Mouse (Mus musculus) hindbrain, embryonic 13.5 days (tissue): ENCODE measurements around the gene Sphk2. TPM values are rescaled to one million over a fixed set of nuclear protein-coding genes. Genes with fewer than 3 reads are reported as not detected.

ENCODE experiments used
- ATAC-seq: fragments of 200-750 bp; cut with Nextera tagmentation; 2 replicates; pipeline ENCODE4 v1.8.0; 2017; ENCODE audit warnings: moderate TSS enrichment; ENCODE audit not compliant: low FRiP score
- H3K27ac ChIP-seq: fragments of 300-500 bp; sonication (generic); 2 replicates; pipeline ENCODE4 v1.5.1; 2015; ENCODE audit warnings: inconsistent platforms, mild to moderate bottlenecking, moderate library complexity
- H3K27me3 ChIP-seq: fragments of 300-500 bp; sonication (generic); 2 replicates; pipeline ENCODE4 v1.6.1; 2015; ENCODE audit warnings: mild to moderate bottlenecking, inconsistent platforms
- H3K36me3 ChIP-seq: fragments of 300-500 bp; sonication (generic); 2 replicates; pipeline ENCODE4 v1.6.1; 2015; ENCODE audit warnings: mild to moderate bottlenecking, inconsistent platforms
- H3K4me1 ChIP-seq: fragments of 300-500 bp; sonication (generic); replicated peaks from 2 replicates; pipeline ENCODE4 v1.6.1; 2015; ENCODE audit warnings: inconsistent platforms
- H3K4me2 ChIP-seq: fragments of 300-500 bp; sonication (generic); 2 replicates; pipeline ENCODE4 v1.6.1; 2015; ENCODE audit warnings: inconsistent platforms, mild to moderate bottlenecking, moderate library complexity
- H3K4me3 ChIP-seq: fragments of 300-500 bp; sonication (generic); 2 replicates; pipeline ENCODE4 v1.5.1; 2015; ENCODE audit warnings: mild to moderate bottlenecking, inconsistent platforms
- H3K9ac ChIP-seq: fragments of 300-500 bp; sonication (generic); 2 replicates; pipeline ENCODE4 v1.6.1; 2015; ENCODE audit warnings: mild to moderate bottlenecking, inconsistent platforms
- H3K9me3 ChIP-seq: fragments of 300-500 bp; sonication (generic); 2 replicates; pipeline ENCODE4 v1.6.1; 2016; ENCODE audit warnings: inconsistent platforms
- WGBS: fragments of 180-500 bp; shearing (Covaris S2); methylation state at CpG from one replicate; pipeline ENCODE4 v1.1.7; 2015; 5-methylcytosine and 5-hydroxymethylcytosine counted together
- polyA plus RNA-seq: library from polyadenylated mRNA; unstranded; fragments of >200 nt; fragmentation: Nextera tagmentation; extraction: Ambion mirVana; gene quantifications from 2 replicates; pipeline ENCODE4 v1.2.1, GENCODE M21; 2015

Gene Sphk2
- polyA plus RNA-seq, 1 experiment from 2014 or later = 25.0 TPM

DNA sequence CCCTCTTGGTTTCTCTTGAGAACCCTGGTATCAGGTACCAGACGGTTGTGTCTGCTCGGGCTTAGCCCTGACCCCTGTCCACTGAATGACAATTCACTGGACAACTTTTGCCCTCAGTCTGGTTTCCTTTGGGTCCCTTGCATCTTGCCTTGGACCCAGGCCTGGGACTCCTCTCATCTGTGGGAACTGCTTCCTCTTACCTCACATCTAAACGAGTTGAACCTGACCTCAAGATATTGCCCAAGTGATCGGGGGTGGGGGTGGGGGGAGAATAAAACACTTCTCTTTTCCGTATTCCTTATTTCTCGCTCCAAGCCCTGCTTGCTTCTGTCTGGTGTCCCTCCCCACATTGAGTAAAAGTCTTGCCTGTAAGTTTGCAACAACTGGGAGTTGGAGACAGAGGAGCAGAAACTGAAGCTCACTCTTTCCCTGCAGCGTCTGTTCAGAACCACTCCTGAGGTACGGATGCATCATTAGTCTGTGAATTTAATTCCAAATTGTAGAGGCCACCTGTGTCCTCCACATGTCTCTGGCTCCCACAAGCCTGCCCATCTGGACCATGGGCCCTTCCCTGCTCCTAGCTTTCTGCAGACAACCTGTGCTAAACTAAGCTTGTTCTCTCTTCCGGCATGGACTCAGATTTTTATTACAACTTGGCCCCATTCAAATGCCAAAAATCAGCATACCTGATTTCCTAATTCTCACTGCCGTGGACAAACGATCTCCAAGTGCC is 56.9 kb downstream of the Sphk2 start:
- H3K27ac ChIP-seq = no peak overlapping the region
- H3K4me1 ChIP-seq = no peaks in the 10 kb centered on the region
- 0 out of 2 replicates have a peak, but pooled peaks cover 2% of the 10 kb centered on the region for H3K27me3 ChIP-seq
- no peak overlapping the region for H3K4me3 ChIP-seq
- no peak overlapping the region for H3K9ac ChIP-seq
- H3K9me3 ChIP-seq = no peaks in the 10 kb centered on the region; the same call in 1 of the 2 replicates
- H3K36me3 ChIP-seq = no peaks in the 10 kb centered on the region
- no peak for ATAC-seq
- H3K4me2 ChIP-seq = no peak overlapping the region
- WGBS = 85% methylated on average over 11 of the region's 11 CpGs

Other genes starting within 250 kb of the Sphk2 start
- 0.13 and 0.22 TPM in 2 replicates for gene Tulp2, start 236.1 kb downstream of the Sphk2 start, polyA plus RNA-seq
- not detected in 2 replicates for gene Gm45808, start 231.2 kb downstream of the Sphk2 start, polyA plus RNA-seq
- 3.4 and 4.2 TPM in 2 replicates for gene Dhdh, start 229.2 kb downstream of the Sphk2 start, polyA plus RNA-seq
- 120 and 121 TPM in 2 replicates for gene Nucb1, start 207.6 kb downstream of the Sphk2 start, polyA plus RNA-seq
- gene Ppp1r15a, start 191.7 kb downstream of the Sphk2 start, polyA plus RNA-seq = 13.9 and 14.3 TPM in 2 replicates
- gene Plekha4, start 191.7 kb downstream of the Sphk2 start, polyA plus RNA-seq = 2.4 and 4.3 TPM in 2 replicates
- 0.25 and 0.45 TPM in 2 replicates for gene Hsd17b14, start 163.1 kb downstream of the Sphk2 start, polyA plus RNA-seq
- gene Bcat2, start 147.8 kb downstream of the Sphk2 start, polyA plus RNA-seq = 19.8 and 20.8 TPM in 2 replicates
- gene Fgf21, start 102.5 kb downstream of the Sphk2 start, polyA plus RNA-seq = not detected in 2 replicates
- 0.06 TPM in 1 of 2 replicates, not detected in the other for gene Fut1, start 100.7 kb downstream of the Sphk2 start, polyA plus RNA-seq
- 0.18 TPM in 1 of 2 replicates, not detected in the other for gene Izumo1, start 96.2 kb downstream of the Sphk2 start, polyA plus RNA-seq
- gene Rasip1, start 90.5 kb downstream of the Sphk2 start, polyA plus RNA-seq = 12.0 and 12.7 TPM in 2 replicates
- gene Mamstr, start 78.0 kb downstream of the Sphk2 start, polyA plus RNA-seq = 3.4 and 4.0 TPM in 2 replicates
- 0.09 and 0.38 TPM in 2 replicates for gene Fut2, start 51.6 kb downstream of the Sphk2 start, polyA plus RNA-seq
- 2.3 and 2.6 TPM in 2 replicates for gene Ntn5, start 34.0 kb downstream of the Sphk2 start, polyA plus RNA-seq
- gene Sec1, start 23.6 kb downstream of the Sphk2 start, polyA plus RNA-seq = 0.40 and 0.86 TPM in 2 replicates
- gene Car11, start 18.2 kb downstream of the Sphk2 start, polyA plus RNA-seq = 38.5 and 41.6 TPM in 2 replicates
- 2.9 and 3.6 TPM in 2 replicates for gene Dbp, start 12.9 kb downstream of the Sphk2 start, polyA plus RNA-seq
- 626 and 633 TPM in 2 replicates for gene Rpl18, start 2.5 kb downstream of the Sphk2 start, polyA plus RNA-seq
- gene Fam83e, start 3.2 kb upstream of the Sphk2 start, polyA plus RNA-seq = 0.48 and 0.83 TPM in 2 replicates
- gene Spaca4, start 7.8 kb upstream of the Sphk2 start, polyA plus RNA-seq = not detected in 2 replicates
- 21.1 and 22.8 TPM in 2 replicates for gene Lmtk3, start 65.7 kb upstream of the Sphk2 start, polyA plus RNA-seq
- 5.2 and 5.3 TPM in 2 replicates for gene Sult2b1, start 66.7 kb upstream of the Sphk2 start, polyA plus RNA-seq
- gene Cyth2, start 96.6 kb upstream of the Sphk2 start, polyA plus RNA-seq = 327 and 333 TPM in 2 replicates
- 0.50 and 0.81 TPM in 2 replicates for gene Kcnj14, start 106.8 kb upstream of the Sphk2 start, polyA plus RNA-seq
- gene Grwd1, start 112.9 kb upstream of the Sphk2 start, polyA plus RNA-seq = 37.5 and 40.3 TPM in 2 replicates
- 40.6 and 45.7 TPM in 2 replicates for gene Kdelr1, start 154.8 kb upstream of the Sphk2 start, polyA plus RNA-seq
- 1.5 and 1.6 TPM in 2 replicates for gene Grin2d, start 160.4 kb upstream of the Sphk2 start, polyA plus RNA-seq
- 0.17 and 0.36 TPM in 2 replicates for gene Syngr4, start 178.7 kb upstream of the Sphk2 start, polyA plus RNA-seq
- 6.2 and 6.6 TPM in 2 replicates for gene Tmem143, start 178.9 kb upstream of the Sphk2 start, polyA plus RNA-seq
- 33.7 and 45.9 TPM in 2 replicates for gene Emp3, start 203.4 kb upstream of the Sphk2 start, polyA plus RNA-seq
- 4.9 and 7.6 TPM in 2 replicates for gene Ccdc114, start 206.1 kb upstream of the Sphk2 start, polyA plus RNA-seq